Mouse (Mus musculus) cerebellum, postnatal 25 days (tissue): ENCODE data around the gene Psmc1.

Experiments used
- DNase-seq, 2 experiments: peaks; one replicate each; pipeline ENCODE4 v3.0.0; 2021; ENCODE audit warnings: mixed read lengths in 2 of 2

Gene Psmc1

DNA sequence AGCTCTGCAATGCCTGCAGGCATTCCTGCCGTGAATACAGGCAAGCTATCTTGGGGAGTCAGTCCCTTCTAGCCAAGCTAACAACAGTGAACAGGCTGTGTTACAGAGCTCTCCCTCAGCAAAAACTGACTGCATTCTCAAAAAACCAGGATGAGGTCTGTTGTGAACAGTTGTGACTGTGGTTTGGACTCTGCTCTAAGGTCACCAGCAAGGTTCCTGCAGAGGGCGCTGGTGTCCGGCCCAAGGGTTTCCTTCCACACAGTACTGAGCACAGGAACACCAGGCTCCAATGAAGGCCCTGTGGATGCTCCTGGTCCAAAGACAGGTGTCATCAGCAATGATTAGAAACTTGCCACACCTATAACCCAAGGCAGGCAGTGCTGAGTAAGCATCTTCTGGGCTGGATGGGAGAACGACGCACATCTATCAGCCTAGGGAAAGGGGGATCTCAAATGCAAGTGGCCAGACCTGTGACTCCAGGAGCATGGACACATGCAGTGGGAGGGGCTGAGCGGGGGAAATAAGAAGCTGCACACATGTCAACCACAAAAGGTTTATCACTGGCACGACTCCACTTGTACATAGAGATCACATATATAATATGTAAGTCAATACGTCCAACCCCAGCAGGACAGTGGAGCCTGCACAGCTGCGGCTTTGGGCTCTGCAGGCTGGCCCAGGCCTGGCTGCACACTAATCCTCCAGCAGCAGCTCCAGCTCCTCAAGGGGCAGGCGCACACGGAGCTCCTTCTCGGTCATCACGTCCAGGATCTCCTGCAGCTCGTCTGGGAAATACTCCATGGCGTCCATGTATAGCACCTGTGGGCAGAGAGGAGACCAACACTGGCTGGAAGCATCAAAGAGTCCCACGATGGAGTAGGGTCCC lies 15.2 kb downstream of the Psmc1 start:
- no peak for DNase-seq

DNA sequence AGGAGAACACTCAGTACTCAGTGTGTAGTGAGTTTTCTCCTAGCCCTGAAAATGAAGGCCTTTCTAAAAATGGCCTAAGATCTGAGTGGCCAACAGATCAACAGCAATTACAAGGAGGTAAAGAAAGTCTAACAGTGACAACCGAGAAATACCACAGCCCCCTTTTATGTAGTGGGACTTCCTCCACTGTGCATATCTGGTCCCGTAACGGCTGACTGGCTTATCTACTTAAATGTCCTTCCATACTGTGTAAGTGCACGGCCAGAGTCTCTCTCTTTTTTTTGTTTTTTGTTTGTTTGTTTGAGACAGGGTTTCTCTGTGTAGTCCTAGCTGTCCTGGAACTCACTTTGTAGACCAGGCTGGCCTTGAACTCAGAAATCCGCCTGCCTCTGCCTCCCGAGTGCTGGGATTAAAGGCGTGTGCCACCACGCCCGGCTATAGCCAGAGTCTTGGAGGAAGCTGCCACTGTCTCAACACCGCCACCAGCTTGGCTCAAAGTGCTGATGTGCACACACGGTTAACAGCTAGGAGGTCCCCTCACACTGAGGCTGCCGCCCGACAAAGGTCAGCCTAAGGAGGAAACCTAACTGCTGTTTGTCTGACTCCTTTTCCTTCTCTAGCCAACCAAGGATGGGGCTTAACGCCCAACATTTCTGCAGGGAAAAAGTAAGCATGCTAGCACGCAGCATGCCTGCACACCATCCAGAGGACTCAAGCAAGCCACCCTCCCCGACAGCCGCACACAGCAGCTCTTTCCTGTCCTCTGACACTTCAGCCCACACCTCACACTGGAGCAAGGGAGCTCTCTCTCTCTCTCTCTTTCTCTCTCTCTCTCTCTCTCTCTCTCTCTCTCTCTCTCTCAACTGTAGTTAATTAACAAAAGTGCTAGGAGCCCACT lies 17.3 kb downstream of the Psmc1 start:
- no peak for DNase-seq

DNA sequence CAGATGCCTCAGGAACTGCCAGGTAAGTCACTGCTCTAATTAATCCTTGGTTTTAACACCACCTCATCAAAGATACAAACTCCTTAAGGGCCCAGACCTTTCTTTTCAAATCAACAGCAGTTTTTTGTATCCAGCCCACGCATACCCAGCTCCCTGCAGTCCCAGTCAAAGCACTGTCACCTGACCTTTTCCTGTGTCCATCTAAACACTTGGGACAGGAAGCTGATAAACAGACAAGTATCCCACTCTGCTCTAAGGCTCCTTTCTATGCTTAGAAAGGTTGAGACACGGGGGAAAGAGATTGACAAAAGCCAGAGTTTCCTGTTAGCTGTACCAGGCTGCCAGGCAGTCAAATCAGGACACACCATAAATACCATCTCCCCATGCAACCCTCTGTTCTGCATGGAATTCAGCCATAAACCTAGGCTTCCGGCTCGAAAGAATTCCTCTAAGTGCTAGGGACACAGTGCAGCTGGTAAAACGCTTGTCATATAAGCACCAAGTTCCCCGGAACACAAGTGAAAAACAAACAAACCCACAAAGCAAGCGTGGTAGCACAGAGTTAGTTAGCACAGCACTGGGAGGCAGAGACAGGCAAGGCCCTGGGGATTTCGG lies 18.0 kb downstream of the Psmc1 start:
- peak in 1 of 2 experiments; percentile 36 for DNase-seq

DNA sequence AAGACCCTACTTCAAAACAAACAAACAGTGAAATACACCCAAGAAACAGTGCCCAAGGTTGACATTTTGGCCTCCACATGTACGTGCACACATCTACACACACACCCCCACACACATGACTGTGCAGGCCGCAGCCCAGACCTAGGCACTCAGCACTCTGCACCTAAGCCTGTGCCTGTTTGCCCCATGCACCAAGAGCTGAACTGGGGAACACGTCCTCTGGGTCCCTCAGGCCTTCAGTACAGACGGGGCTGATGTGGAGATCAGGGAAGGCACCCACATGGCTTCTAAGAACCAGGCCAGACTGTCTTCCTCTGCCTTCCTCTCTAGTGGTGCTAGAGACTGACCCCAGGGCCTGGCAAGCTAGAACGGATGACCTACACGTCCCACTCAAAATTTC lies 18.6 kb downstream of the Psmc1 start:
- no peak for DNase-seq

DNA sequence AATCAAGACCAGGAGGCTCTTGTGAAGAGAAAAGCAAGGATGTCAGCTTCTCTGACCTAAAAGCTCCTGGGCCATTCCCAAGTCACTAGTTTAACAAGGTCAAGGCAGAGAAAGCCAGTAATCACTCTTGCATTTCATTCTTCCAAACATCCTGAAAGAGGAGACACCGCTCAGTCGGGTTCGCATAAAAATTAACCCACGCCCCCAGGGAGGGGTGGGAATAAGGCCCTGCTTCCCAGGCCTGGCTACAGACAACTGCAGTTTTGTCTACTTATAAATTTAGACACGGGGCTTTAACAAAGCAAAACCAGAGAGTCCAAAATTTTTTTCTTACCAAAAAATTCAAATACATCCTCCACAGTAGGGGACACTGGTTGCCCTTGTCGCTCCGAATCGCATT lies 19.0 kb downstream of the Psmc1 start:
- DNase-seq = no peak

DNA sequence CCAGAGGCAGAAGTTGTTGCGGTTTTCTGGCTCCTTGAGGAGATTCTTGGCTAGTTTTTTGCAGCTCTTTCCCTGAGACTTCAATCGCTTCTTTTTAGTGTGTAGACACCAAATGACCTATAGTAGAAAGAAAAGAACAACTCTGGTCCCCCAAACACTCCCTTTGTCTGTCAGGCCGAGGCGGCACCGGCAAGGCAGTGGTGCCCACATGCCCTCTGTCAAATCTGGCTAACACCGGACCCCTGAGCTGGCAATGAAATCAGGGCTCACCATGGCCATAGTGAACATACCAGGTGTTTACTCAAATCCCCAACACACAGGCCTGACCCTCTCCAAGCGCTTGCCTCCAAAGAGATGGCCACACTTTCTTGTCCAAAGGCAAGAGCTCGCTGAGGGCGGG lies 21.2 kb downstream of the Psmc1 start:
- DNase-seq = no peak

DNA sequence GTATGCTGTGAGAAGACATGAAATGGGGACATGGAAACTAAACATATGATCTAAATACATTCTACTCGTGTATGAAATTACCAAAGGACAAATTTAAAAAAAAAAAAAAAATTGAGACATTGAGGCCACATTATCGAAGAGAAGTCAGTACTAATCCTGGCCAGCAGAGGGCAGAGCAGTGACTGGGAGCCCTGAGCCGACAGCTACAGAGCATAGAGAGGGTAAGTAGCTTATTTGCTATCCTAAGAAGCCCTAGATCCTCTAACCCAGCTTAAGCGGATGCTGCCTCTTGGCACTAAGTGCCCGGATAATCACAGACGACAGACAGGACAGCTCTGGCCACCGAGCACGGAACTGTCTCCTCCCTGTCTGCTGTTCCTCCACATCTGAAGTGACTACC lies 21.7 kb downstream of the Psmc1 start:
- DNase-seq = peak; percentile 79 to 87

DNA sequence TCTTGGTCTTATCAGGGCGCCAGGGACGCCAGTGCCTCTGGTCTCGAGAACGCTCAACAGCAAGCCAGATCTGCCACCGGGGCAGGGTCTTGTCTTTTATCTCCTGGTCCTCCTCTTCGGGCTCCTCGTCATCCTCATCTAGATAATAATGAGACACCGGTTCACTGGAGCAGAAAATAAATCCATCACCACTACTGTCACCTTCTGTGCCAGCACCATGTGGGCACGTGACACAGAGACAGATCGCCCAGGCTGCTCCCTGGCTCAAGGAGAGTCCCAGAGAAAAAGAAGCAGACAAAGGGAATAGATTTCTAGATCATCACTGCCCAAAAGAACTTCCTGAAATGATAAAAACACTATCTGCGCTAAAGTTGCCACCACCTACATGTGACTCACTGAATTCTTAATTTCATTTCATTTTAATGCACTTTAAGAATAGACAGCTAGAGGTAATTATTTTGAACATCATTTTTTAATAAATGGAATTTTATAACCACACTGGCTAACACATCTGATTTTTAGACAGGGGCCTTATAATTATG lies 24.5 kb downstream of the Psmc1 start:
- DNase-seq = peak; percentile 40 to 61

DNA sequence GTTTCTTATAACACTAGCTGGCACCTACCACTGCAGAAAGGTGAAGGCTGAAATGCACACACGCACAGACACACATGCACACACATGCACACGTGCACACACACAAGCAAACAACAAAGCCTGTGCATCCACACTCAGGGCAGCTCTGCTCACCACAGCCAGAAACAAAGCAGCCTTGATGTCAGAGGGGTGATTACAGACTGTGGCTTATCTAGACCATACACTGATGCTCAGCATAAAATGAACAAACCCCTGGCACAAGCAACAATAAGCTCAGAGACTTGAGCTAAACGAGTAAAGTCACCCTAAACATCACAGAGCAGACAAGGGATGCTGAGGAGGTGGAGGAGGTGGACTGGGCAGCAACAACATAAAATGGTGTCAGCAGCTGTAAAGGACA lies 25.2 kb downstream of the Psmc1 start:
- no peak for DNase-seq

DNA sequence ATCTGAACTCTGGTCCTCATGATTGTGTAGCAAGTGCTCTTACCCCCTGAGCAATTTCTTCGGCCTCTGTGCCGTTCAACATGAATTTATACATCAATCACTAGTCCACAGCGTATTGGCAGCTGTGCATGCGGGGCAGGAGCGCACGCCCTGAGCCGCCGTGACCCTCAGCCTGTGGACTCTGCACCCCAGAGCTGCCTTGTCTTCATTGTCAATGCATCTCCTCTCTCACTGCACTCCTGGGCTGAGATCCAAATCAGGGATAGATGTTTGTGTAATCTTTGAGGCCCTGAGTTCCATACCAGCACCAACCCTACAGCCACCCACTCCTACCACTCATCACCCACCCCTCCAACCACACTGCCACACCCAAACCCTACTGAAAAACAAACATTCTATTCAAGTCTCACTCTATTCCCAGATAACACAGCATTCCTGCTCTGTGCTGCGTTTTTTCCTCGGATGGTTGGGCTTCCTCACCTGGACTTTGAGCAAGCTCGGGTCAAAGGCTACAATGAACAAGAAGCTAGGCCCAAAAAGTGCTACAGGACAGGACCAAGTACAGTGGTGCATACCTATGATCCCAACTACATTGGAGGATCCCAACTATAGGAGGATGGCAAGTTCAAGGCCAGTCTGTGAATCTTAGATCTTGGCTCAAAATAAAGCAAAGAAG lies 33.0 kb downstream of the Psmc1 start:
- DNase-seq = no peak

DNA sequence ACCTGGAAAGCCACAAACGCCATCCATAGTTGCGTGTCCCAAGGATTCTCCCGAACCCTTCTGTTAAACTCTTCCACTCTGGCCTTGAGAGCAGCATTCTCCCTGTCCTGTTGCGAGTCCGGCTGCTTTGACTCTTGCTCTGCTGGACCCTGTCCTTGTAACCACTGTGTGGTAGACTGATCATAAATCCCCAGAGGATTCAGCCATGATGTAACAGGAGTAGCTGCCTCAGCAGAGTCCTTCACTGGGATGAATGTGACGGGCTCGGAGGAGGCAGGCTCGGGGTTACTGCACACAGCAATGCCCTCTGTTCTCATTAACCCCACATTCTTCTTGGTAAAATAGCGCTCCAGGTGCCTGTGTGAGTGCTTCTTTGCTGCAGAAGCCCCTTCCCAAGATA lies 33.8 kb downstream of the Psmc1 start:
- no peak for DNase-seq

DNA sequence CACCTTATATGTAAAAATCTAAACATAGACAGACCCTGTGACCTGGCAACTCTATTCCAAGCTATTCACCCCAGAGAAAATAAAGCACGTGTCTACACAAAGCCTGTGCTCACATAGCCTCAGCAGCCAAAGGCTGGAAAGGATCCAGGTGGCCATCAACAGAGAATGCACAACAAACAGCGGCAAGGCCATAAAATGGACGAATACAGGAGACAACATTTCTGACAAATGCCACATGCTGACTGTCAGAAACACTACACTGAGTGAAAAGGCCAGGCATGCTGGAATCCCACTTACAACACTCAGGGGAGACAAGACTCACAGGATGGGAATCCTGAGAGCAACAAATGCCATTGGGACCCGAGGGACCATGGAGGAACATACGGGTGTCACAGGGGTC lies 34.3 kb downstream of the Psmc1 start:
- DNase-seq = no peak

DNA sequence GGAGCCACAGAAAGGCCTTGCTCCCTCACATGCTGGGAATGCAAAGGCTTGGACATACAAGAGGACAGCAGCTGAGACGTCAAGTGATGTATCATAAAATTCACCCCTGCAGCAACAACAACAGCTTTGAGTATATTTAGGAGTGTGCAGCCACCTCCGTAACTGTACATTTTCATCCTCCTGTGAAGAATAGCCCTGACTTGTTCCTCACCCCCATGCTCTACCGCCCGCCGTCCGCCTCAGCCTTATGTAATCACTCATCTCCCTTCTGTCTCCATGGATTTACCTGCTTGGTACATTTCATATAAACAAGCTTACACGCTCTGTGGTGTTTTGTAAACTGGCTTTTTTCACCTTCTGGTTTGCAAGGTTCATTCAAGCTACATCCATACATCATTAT lies 42.5 kb downstream of the Psmc1 start:
- no peak for DNase-seq

DNA sequence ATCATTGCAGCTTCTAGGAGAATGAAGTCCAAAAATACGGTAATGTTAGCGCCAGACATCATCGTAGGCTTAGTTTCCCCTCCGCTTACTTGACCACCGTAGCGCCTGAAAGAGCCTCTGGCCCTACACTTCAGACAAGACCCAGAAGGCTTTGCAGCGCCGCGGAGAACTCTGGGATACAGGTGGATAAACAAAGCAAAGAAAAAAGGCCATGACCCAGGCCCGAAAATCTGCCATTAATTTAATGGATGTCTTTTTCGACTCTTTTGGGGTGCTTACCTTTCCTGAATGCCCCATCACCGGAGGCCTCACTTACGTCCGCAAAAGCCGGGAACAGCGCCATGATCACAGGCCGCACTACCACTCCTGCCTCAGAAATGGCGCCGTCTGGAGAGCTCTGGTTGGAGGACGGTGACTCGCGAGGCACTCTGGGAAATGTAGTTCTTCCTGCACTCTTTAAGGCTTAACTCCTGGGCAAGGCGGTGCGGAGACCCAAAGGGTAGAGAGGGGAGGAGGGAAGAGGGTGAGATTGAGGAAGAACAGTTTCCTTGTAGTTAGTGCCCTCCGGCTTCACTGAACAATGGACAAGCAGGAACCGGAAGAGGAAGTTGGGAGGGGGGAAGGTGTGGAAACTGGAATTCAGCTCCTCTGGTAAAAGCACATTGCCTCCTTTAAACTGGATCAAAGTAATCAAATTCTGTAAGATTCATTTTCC lies 49.5 kb downstream of the Psmc1 start, which contains the start of gene Nrde2:
Nrde2 (minus strand) TSS at position 393 of the 715 bp plus-strand sequence.
- DNase-seq = peak; percentile 91 to 92

DNA sequence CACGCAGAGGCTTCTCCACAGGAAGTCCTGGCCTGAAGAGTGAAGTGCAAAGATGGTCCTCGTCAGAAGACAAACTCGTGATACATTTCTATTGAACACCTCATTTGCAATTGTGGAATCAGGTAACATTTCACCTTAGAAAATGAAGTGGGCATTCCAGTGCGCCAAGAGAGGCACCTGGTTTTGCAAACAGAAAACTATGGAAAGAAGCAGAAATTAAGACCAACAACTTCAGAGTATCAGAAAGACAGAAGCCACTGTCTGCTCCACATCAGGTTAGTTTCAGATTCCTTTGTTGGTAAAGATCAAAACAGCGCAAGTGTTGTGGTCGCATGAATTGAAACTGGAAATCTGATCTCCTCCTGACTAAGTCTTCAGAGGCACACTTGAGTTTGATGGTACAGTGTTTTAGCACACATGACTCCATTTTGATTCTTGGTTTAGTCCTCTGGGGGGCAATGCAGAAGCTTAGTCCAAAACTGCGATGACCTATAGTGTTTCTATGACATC lies 55.1 kb downstream of the Psmc1 start:
- DNase-seq = no peak

DNA sequence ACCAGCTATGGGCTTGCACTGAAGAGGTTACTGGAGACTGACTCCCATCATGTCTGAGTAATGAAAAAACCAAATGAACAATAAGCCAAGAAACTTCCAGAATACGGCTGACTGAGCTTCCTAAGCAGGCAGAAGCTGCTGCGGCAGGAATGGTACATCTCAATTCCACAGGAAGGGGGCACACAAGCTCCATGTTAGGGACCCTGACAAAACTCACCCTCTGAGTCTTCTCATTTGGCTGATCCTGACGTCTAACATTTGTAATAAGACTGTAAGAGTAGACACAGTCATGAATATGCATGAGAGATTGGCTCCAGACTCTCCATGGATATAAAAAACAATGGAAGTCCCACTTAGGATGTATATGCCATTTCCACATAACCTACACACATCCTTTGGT lies 56.2 kb downstream of the Psmc1 start:
- peak; percentile 65 to 77 for DNase-seq

DNA sequence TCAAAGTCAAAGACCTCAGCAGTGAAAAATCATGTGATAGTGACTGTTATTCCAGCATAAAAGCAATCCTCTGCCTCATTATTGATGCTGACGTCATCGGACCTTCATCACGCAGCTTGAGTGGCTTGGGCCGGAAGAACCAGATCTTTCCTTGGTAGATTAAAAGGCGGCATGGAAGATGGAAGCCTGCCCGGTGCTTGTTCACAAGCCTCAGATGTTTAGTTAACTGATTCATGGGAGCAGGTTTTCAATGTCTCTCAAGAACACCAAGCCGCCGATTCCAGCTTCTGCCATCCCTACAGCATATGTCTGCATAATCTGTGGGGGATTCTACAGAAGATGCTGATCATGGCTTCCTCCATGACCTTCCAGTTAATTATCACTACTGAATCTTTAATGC lies 57.0 kb downstream of the Psmc1 start:
- peak in 1 of 2 experiments; percentile 32 for DNase-seq

DNA sequence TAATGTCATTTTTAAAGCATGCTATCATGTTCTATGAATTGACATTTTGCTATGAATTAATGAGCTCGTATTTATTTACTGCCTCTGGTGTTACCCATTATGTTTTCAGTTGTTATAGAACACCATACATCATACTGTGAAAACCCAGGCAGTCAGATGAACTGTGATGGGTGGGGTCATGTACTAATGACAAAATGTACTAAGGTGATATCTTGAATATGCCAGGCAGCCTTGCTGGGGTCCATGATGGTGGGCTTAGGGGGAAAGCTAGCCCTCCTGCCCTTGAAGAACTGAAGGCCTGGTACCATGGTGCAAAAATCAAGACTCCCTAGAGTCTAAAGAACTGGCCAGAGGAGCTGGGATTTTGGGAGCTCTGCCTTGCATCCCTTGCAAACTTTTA lies 57.5 kb downstream of the Psmc1 start:
- no peak for DNase-seq

DNA sequence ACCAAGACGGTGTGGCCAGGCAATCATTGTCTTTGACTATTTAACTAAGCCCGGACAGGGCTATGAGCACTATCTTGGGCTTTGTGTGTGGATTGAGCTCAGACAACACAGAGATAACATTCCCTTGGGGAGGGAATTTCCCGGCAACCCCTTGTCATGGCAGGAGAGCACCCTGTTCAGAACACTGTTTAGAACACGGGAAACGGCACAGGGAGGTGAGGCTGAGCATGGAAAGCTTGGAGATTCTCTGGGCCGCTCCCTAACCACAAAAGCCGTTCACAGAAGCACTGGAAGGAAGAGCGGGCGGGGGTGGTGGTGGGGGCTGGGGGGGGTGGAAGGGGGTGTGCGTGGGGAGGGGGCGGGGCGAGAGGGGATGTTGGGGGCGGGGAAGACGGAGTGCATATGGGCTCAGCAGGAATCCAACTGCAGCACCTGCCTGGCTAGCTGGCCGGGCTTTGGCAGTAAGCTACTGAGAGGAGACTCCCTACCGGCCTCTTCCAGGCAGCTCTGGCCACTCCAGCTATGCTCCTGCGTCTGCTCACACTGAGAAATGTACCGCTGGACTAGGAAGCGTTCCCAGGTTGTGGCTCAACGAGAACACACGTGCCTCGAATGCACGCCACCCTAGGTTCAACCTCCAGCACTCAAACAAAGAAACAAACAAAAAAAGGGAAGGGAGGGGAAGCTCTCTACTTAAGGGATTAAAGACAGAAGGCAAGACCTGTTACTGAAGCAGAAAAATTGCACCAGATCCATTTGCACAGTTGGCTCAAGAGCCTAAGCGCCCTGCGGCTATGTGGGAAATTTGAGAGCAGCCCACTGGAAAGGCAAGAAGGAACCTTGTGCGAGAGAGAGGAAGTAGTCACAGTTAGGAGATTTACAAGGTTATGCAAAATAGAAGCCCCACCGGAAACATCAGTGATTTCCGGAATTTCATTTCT lies 58.2 kb downstream of the Psmc1 start:
- DNase-seq = peak; percentile 85 to 86

DNA sequence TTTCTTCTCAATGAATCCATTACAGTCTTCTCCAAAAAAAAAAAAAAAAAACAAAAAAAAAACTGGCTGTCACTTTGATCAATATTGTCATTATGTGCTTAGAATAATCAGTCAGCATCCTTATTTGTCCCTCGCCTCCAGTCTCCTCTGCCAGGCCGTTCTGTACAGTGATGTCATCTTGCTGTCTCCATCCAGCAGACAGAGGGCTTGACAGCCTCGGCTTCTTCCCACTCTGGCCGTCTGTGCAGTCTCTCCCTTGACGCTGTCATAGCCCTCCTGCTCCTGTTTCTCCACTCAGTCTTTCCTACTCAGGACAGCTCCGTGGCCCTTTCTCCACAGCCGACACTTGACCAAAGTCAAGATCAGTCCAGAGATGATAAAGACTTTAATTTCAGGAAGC lies 62.5 kb downstream of the Psmc1 start:
- DNase-seq = peak in 1 of 2 experiments; percentile 28
